In genomic region chr14:79642063-79642462, GRCm38 (mm10) we compare ENCODE assay signal across 26 mouse cellular contexts. TPM values are rescaled to one million over a fixed set of nuclear protein-coding genes. Genes with fewer than 3 reads are reported as not detected.
DNase-seq lines count a peak whose midpoint lies in the region; ATAC-seq and TF ChIP-seq lines count a peak whose summit lies in the region.
"Had no signal": no experiment of that assay in that cellular context is flagged by ENCODE, and none has a peak within 500 bp of the region (broad histone marks: within the 10 kb centered on the region; RNA-seq: fewer than 3 reads in every experiment).

No protein-coding gene starts in this region.

- TF ChIP-seq EP300 in lung, postnatal 0 days (IDR thresholded peaks at IDR 0.05) = no peak

- WGBS in liver, adult 2 months = 27% methylated on average over 9 of the region's 9 CpGs
- 73% methylated on average over 9 of the region's 9 CpGs for WGBS in lung, postnatal 0 days
- 63% methylated on average over 9 of the region's 9 CpGs for WGBS in lung, adult 2 months
- WGBS in large intestine, adult 2 months = 33% methylated on average over 9 of the region's 9 CpGs

- no peak for TF ChIP-seq CTCF in liver, adult 2 months (IDR thresholded peaks at IDR 0.05; ENCODE audit: low read depth, low read length)
- TF ChIP-seq CTCF in lung, postnatal 0 days (IDR thresholded peaks at IDR 0.05) = no peak
- TF ChIP-seq CTCF in lung, adult 2 months (IDR thresholded peaks at IDR 0.05; ENCODE audit: insufficient read depth, low read length) = no peak
- TF ChIP-seq CTCF in gastrocnemius, adult 2 months (IDR thresholded peaks at IDR 0.05) = no peak

- intact Hi-C loops in gastrocnemius, adult 2 months (cut with DNase I) = no loop called here

- H3K27me3 ChIP-seq in liver, adult 2 months (ENCODE audit: control insufficient read depth, insufficient read depth, low read length) = no peaks in the 10 kb centered on the region
- H3K27me3 ChIP-seq in lung, postnatal 0 days (replicated peaks; ENCODE audit: insufficient read depth, low read length) = no peaks in the 10 kb centered on the region
- H3K27me3 ChIP-seq: CH12.LX; heart, embryonic 12.5 days; hindbrain, embryonic 13.5 days; Patski had no signal

- ATAC-seq in lung, postnatal 0 days = no peak
- ATAC-seq: forebrain, embryonic 14.5 days; forebrain, postnatal 0 days; Patski had no signal

- H3K79me2 ChIP-seq in liver, adult 2 months (ENCODE audit: control insufficient read depth, insufficient read depth, low read length) = no peaks in the 10 kb centered on the region

- no peaks in the 10 kb centered on the region for H3K36me3 ChIP-seq in liver, adult 2 months (ENCODE audit: control insufficient read depth, insufficient read depth, low read length)
- H3K36me3 ChIP-seq in lung, postnatal 0 days (ENCODE audit: insufficient read depth, low read length) = no peaks in the 10 kb centered on the region
- H3K36me3 ChIP-seq: G1E; heart, embryonic 12.5 days; heart, embryonic 15.5 days; hindbrain, embryonic 10.5 days; hindbrain, embryonic 13.5 days had no signal

- TF ChIP-seq POLR2A in liver, adult 2 months (IDR thresholded peaks at IDR 0.05; ENCODE audit: extremely low read depth, insufficient read depth, low read length) = no peak
- no peak for TF ChIP-seq POLR2A in lung, adult 2 months (IDR thresholded peaks at IDR 0.05; ENCODE audit: borderline replicate concordance, extremely low read depth, low read depth, low read length)

- peak; percentile 91 for DNase-seq in liver, adult 2 months (ENCODE audit: extremely low read depth, low read depth, low spot score)
- DNase-seq in liver = no peak
- peak; percentile 14 for DNase-seq in lung, postnatal 0 days (ENCODE audit: low spot score)
- no peak for DNase-seq in lung, adult 2 months
- DNase-seq in fat pad, adult 2 months (ENCODE audit: extremely low read depth, low read depth, low spot score) = peak; percentile 14
- DNase-seq in large intestine, adult 2 months (ENCODE audit: low read depth, low spot score) = peak; percentile 32
- no peak for DNase-seq in gastrocnemius, adult 2 months
- DNase-seq: adrenal gland, postnatal 10 days; adrenal gland, postnatal 36 days; B cell, adult 2 months; cerebellum, adult 18-20 months; cerebellum, adult 9-10 months; cerebellum, postnatal 14 days; forebrain, postnatal 0 days; gastrocnemius, postnatal 25 days; heart, adult 18-20 months; heart, postnatal 10 days; heart, postnatal 36 days had no signal

- H3K9ac ChIP-seq in liver, adult 2 months (ENCODE audit: low read depth, low read length) = peak overlapping the region; percentile 17; the same call in 1 of the 2 replicates
- H3K9ac ChIP-seq in lung, postnatal 0 days (replicated peaks; ENCODE audit: low read depth) = no peak overlapping the region
- H3K9ac ChIP-seq: forebrain, postnatal 0 days; heart, embryonic 12.5 days; heart, embryonic 15.5 days; hindbrain, embryonic 13.5 days had no signal

- peak overlapping the region; percentile 25; the same call in 1 of the 2 replicates for H3K4me3 ChIP-seq in liver, adult 2 months (ENCODE audit: insufficient read depth, low read depth, low read length)
- no peak overlapping the region for H3K4me3 ChIP-seq in lung, postnatal 0 days (ENCODE audit: low read depth, low read length)
- H3K4me3 ChIP-seq in lung, adult 2 months (replicated peaks; ENCODE audit: extremely low read depth, low read depth, low read length) = no peak overlapping the region
- H3K4me3 ChIP-seq in gastrocnemius, adult 2 months = no peak overlapping the region
- H3K4me3 ChIP-seq: heart, embryonic 12.5 days; heart, embryonic 15.5 days; hindbrain, embryonic 10.5 days; hindbrain, embryonic 13.5 days had no signal

- peaks cover 8% of the 10 kb centered on the region for H3K4me1 ChIP-seq in liver, adult 2 months (ENCODE audit: control insufficient read depth, insufficient read depth, low read length)
- no peaks in the 10 kb centered on the region for H3K4me1 ChIP-seq in lung, postnatal 0 days (ENCODE audit: insufficient read depth, low read depth, low read length)
- H3K4me1 ChIP-seq in lung, adult 2 months (ENCODE audit: control insufficient read depth, insufficient read depth, low read length) = no peaks in the 10 kb centered on the region
- H3K4me1 ChIP-seq: heart, embryonic 15.5 days had no signal

- no peaks in the 10 kb centered on the region for H3K9me3 ChIP-seq in lung, postnatal 0 days (ENCODE audit: low read length)
- H3K9me3 ChIP-seq: G1E; heart, embryonic 12.5 days; heart, embryonic 15.5 days; hindbrain, embryonic 10.5 days; hindbrain, embryonic 13.5 days had no signal

- no peak overlapping the region for H3K4me2 ChIP-seq in lung, postnatal 0 days (replicated peaks; ENCODE audit: low read depth, low read length)
- H3K4me2 ChIP-seq: heart, embryonic 12.5 days; heart, embryonic 15.5 days; hindbrain, embryonic 13.5 days had no signal

- peak overlapping the region; percentile 27 for H3K27ac ChIP-seq in liver, adult 2 months (replicated peaks; ENCODE audit: insufficient read depth, low read depth, low read length)
- no peak overlapping the region for H3K27ac ChIP-seq in lung, postnatal 0 days (ENCODE audit: low read length)
- H3K27ac ChIP-seq in gastrocnemius, adult 2 months = no peak overlapping the region
- H3K27ac ChIP-seq: heart, embryonic 15.5 days; hindbrain, embryonic 10.5 days; hindbrain, embryonic 13.5 days had no signal

RNA-seq across cellular contexts. Expression of gene Cnmd, which starts 19.9 kb away (rescaled TPM):
- 10.3 and 35.8 TPM in 2 replicates for total RNA-seq in liver, adult 2 months (2014; rRNA removed)
- 3.4 and 5.9 TPM in 2 replicates for polyA plus RNA-seq in liver, adult 2 months (2012; rRNA removed)
- polyA plus RNA-seq in lung, postnatal 0 days (2015; fragmentation: Nextera tagmentation; extraction: Ambion mirVana) = 0.23 and 0.26 TPM in 2 replicates
- polyA plus RNA-seq in lung, adult 2 months (2012; rRNA removed) = 0.08 and 0.30 TPM in 2 replicates
- not detected in 2 replicates for polyA plus RNA-seq in large intestine, adult 2 months (2012; rRNA removed)
- under 1 TPM in 1 of 2 experiments, not detected in 1; 0.73 TPM for total RNA-seq in gastrocnemius, adult 2 months (2021)
- total RNA-seq: CH12.LX; heart, postnatal 10 days had no signal
- polyA plus RNA-seq: G1E had no signal

RNA-seq across cellular contexts. Expression of gene Sugt1, which starts 54.6 kb away (rescaled TPM):
- 25.6 and 30.0 TPM in 2 replicates for total RNA-seq in liver, adult 2 months (2014; rRNA removed)
- 3.3 and 3.4 TPM in 2 replicates for polyA plus RNA-seq in liver, adult 2 months (2012; rRNA removed)
- polyA plus RNA-seq in lung, postnatal 0 days (2015; fragmentation: Nextera tagmentation; extraction: Ambion mirVana) = 96.8 and 104 TPM in 2 replicates
- polyA plus RNA-seq in lung, adult 2 months (2012; rRNA removed) = 4.2 and 7.7 TPM in 2 replicates
- polyA plus RNA-seq in large intestine, adult 2 months (2012; rRNA removed) = 5.1 and 8.2 TPM in 2 replicates
- total RNA-seq in gastrocnemius, adult 2 months (2021) = 10 to 100 TPM; 96.5 to 97.2 TPM

Comparison
In these comparisons a context has a peak if more than half of its experiments do, and no peak if none do; other contexts are left out.
1. DNase-seq: peak in liver, adult 2 months (single experiment), lung, postnatal 0 days (single experiment), fat pad, adult 2 months (single experiment) and large intestine, adult 2 months (single experiment); none in liver (single experiment), lung, adult 2 months (single experiment) and gastrocnemius, adult 2 months (single experiment).
2. RNA of gene Sugt1, which starts 54.6 kb away (polyA plus RNA-seq): 96.8 to 104 TPM in lung, postnatal 0 days; 5.1 to 8.2 TPM in large intestine, adult 2 months, 4.2 to 7.7 TPM in lung, adult 2 months and 3.3 to 3.4 TPM in liver, adult 2 months; every median in the first group is over 10 times any median in the second.